Mouse (Mus musculus) cortical plate, adult 2 months (tissue): ENCODE measurements at regions not wholly inside any gene's neighbourhood (a gene's known extent, or its start where the extent isn't known, plus 50 kb on each side); places are given as distances from the start of the nearest gene placed in this dataset.

ENCODE experiments used
- CTCF ChIP-seq: fragments of 200-500 bp; IDR thresholded peaks from 2 replicates; pipeline ENCODE4 v1.5.1; 2011; ENCODE audit warnings: mild to moderate bottlenecking, control low read depth, low read length; ENCODE audit not compliant: insufficient read depth; ENCODE audit errors: extremely low read depth
- POLR2A ChIP-seq: fragments of 200-500 bp; IDR thresholded peaks from 2 replicates; pipeline ENCODE4 v1.6.1; 2011; ENCODE audit warnings: mild to moderate bottlenecking, low read length, control low read depth; ENCODE audit not compliant: insufficient read depth; ENCODE audit errors: extremely low read depth

DNA sequence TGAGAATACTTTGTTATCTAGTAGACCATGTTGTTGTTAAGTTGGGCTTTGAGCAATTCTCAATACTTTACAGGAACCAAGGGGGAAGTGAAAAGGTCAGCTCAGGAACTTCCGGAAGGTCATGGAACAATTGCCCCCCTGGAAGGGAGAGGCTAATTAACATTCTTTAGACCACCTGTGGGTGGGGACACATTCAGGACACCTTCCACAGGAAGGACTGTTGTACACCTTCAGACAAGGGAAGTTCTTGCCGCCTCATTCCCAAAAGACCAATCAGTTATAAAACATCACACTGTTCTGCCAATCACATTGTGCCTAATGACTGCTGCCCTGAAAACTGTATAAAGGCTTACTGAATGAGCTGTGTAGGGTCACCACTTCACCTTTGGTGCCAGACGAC lies 701.2 kb downstream of the Trib2 start:
- TF ChIP-seq CTCF (no peak), POLR2A (no peak)
